Mouse (Mus musculus): ENCODE data around the gene Gng5. TPM values are rescaled to one million over a fixed set of nuclear protein-coding genes. Genes with fewer than 3 reads are reported as not detected.

Gng5 gene
- 1,312 and 1,459 TPM in 2 replicates for polyA plus RNA-seq (2016; fragmentation: Nextera tagmentation; extraction: Ambion mirVana)

- Histone ChIP-seq H3K36me3 (peaks cover 13% of the 10 kb centered on the region), H3K4me3 (peak within 1 kb of the TSS; percentile 78), H3K27me3 (ENCODE audit: insufficient read depth, poor library complexity, severe bottlenecking) (no peaks in the 10 kb centered on the region), H3K4me1 (peaks cover 26% of the 10 kb centered on the region), H3K27ac (peak within 1 kb of the TSS; percentile 99), H3K9me3 (no peaks in the 10 kb centered on the region)
- WGBS, result under 1% methylated on average over 60 of the region's 88 CpGs
- DNase-seq (ENCODE audit: low spot score), result peak; percentile 93
Measured at GRCm38 (mm10) chr3:146499431-146500002, at the start of gene Gng5, which contains the start of gene Spata1. TSS of gene Gng5 (plus strand) at chr3:146499807. TSS of gene Spata1 (minus strand) at chr3:146499753.

- Histone ChIP-seq H3K9me3 (no peaks in the 10 kb centered on the region), H3K4me1 (peaks cover 26% of the 10 kb centered on the region), H3K27me3 (ENCODE audit: insufficient read depth, poor library complexity, severe bottlenecking) (no peaks in the 10 kb centered on the region), H3K4me3 (peak overlapping the region; percentile 72), H3K27ac (peak overlapping the region; percentile 93), H3K36me3 (peaks cover 12% of the 10 kb centered on the region; the same call in 1 of the 2 replicates)
- under 1% methylated on average over 29 of the region's 29 CpGs for WGBS
- DNase-seq (ENCODE audit: low spot score), result peak; percentile 98
Measured at GRCm38 (mm10) chr3:146450371-146450841, 49.2 kb upstream of the Gng5 start.

DNA sequence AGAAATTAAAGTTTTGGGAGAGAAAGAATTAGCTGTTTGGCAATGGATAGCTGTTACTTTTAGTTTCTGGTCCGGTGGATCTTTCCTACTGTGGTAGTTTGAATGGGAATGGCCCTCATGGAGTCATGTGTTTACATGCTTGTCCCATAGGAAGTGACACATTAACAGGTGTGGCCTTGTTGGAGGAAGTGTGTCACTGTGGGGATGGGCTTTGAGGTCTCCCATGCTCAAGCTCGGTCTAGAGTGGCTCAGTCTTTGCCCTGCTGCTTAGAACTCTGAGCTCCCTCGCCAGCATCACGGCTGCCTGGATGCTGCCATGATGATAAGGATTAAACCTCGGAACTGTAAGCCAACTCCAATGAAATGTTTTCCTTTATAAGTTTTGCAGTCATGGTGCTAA lies 48.2 kb upstream of the Gng5 start:
- Histone ChIP-seq H3K27ac (no peak overlapping the region), H3K27me3 (ENCODE audit: insufficient read depth, poor library complexity, severe bottlenecking) (no peaks in the 10 kb centered on the region), H3K36me3 (peaks cover 7% of the 10 kb centered on the region; the same call in 1 of the 2 replicates), H3K4me1 (peaks cover 26% of the 10 kb centered on the region), H3K9me3 (no peaks in the 10 kb centered on the region), H3K4me3 (no peak overlapping the region; the same call in 1 of the 2 replicates)
- DNase-seq (ENCODE audit: low spot score), result no peak
- WGBS, result 89% methylated on average over 5 of the region's 5 CpGs

DNA sequence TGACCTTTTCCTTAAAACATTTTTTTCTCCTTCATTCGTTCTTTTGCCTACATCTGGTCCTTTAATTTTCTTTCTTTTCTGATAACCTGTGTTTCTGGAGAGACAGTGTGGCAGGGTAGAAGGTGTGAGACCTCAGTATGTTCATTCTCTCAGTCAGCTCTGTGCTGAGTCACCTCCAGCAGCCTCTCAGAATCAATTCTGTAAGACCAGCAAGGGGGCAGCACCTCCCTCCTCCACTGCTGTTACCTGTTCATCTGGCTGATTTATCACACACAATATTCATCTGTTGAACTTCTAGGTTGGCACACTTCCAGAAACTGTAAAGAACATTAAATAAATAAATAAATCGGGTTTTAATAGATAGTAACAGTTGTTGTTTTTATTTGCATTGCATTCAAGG lies 36.7 kb upstream of the Gng5 start:
- 48% methylated on average over 2 of the region's 2 CpGs for WGBS

GRCm38 (mm10) chr3:146469226-146469625 lies 30.4 kb upstream of the Gng5 start:
- no peak overlapping the region for H3K27ac ChIP-seq
- no peak overlapping the region for H3K4me3 ChIP-seq
- DNase-seq (ENCODE audit: low spot score), result no peak
- H3K36me3 ChIP-seq, result peaks cover 5% of the 10 kb centered on the region; the same call in 1 of the 2 replicates
- H3K27me3 ChIP-seq (ENCODE audit: insufficient read depth, poor library complexity, severe bottlenecking), result no peaks in the 10 kb centered on the region
- H3K9me3 ChIP-seq, result no peaks in the 10 kb centered on the region
- WGBS, result 75% methylated on average over 2 of the region's 2 CpGs
- H3K4me1 ChIP-seq, result 0 out of 2 replicates have a peak, but pooled peaks cover 3% of the 10 kb centered on the region

More for the DNA sequence above, 36.7 kb upstream of the Gng5 start:
- Histone ChIP-seq H3K4me3 (no peak overlapping the region), H3K36me3 (peaks cover 5% of the 10 kb centered on the region; the same call in 1 of the 2 replicates), H3K9me3 (no peaks in the 10 kb centered on the region), H3K27ac (no peak overlapping the region), H3K27me3 (ENCODE audit: insufficient read depth, poor library complexity, severe bottlenecking) (no peaks in the 10 kb centered on the region), H3K4me1 (no peaks in the 10 kb centered on the region)
- no peak for DNase-seq (ENCODE audit: low spot score)

GRCm38 (mm10) chr3:146472657-146473056 lies 26.9 kb upstream of the Gng5 start:
- H3K9me3 ChIP-seq, result no peaks in the 10 kb centered on the region
- no peak for DNase-seq (ENCODE audit: low spot score)
- 67% methylated on average over 4 of the region's 4 CpGs for WGBS
- no peaks in the 10 kb centered on the region for H3K36me3 ChIP-seq
- H3K27me3 ChIP-seq (ENCODE audit: insufficient read depth, poor library complexity, severe bottlenecking), result no peaks in the 10 kb centered on the region
- H3K4me3 ChIP-seq, result no peak overlapping the region
- no peak overlapping the region for H3K27ac ChIP-seq
- H3K4me1 ChIP-seq, result 0 out of 2 replicates have a peak, but pooled peaks cover 3% of the 10 kb centered on the region

DNA sequence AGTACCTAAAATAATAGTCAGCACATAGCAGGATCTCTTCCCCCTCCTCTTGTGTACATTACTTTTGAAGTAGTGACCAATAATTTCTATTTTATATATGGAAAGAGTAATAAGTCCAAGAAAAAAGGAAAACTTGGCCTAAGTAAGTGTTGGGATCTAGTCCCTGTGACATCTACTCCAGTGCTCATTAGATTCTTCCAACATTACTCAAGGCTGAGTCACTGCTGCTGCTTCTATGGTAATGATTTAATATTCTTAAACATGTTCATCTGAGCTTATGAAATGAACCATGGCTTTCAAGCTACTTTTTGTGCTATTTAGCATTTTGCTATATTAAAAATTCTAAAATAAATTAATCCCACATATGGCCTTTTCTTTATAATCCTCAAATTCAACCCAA lies 25.9 kb upstream of the Gng5 start:
- H3K9me3 ChIP-seq, result no peaks in the 10 kb centered on the region
- H3K27me3 ChIP-seq (ENCODE audit: insufficient read depth, poor library complexity, severe bottlenecking), result no peaks in the 10 kb centered on the region
- 0 out of 2 replicates have a peak, but pooled peaks cover 3% of the 10 kb centered on the region for H3K4me1 ChIP-seq
- no peak overlapping the region for H3K4me3 ChIP-seq
- no peaks in the 10 kb centered on the region for H3K36me3 ChIP-seq
- DNase-seq (ENCODE audit: low spot score), result no peak
- no peak overlapping the region for H3K27ac ChIP-seq

- Histone ChIP-seq H3K9me3 (no peaks in the 10 kb centered on the region), H3K4me1 (0 out of 2 replicates have a peak, but pooled peaks cover 3% of the 10 kb centered on the region), H3K27ac (no peak overlapping the region), H3K27me3 (ENCODE audit: insufficient read depth, poor library complexity, severe bottlenecking) (no peaks in the 10 kb centered on the region), H3K4me3 (no peak overlapping the region), H3K36me3 (no peaks in the 10 kb centered on the region)
- no peak for DNase-seq (ENCODE audit: low spot score)
- WGBS, result 88% methylated on average over 3 of the region's 3 CpGs
Measured at GRCm38 (mm10) chr3:146474428-146474827, 25.2 kb upstream of the Gng5 start.

GRCm38 (mm10) chr3:146482044-146482443 lies 17.6 kb upstream of the Gng5 start:
- 67% methylated on average over 2 of the region's 2 CpGs for WGBS
- Histone ChIP-seq H3K27me3 (ENCODE audit: insufficient read depth, poor library complexity, severe bottlenecking) (no peaks in the 10 kb centered on the region), H3K27ac (no peak overlapping the region), H3K4me1 (no peaks in the 10 kb centered on the region), H3K36me3 (peaks cover 5% of the 10 kb centered on the region; the same call in 1 of the 2 replicates), H3K9me3 (no peaks in the 10 kb centered on the region), H3K4me3 (no peak overlapping the region)
- no peak for DNase-seq (ENCODE audit: low spot score)

DNA sequence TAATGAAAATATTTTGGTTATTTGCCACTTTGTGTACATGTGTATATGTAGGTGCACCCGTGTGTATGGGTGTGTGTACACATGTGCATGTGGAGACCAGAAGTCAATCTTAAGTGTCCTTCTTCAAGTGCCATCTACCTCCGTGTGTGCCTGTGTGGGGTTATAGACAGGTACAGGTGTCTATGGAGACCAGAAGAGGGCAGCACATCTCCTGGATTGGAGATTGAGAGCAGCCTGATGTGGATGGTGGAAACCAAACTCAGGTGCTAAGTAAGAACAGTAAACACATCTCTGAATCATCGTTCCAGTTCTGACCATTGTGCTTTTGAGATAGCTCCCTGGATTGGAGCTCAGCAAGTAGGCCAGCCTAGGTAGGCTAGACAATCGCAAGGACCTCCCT lies 13.1 kb upstream of the Gng5 start:
- no peak for DNase-seq (ENCODE audit: low spot score)
- 79% methylated on average over 4 of the region's 4 CpGs for WGBS

GRCm38 (mm10) chr3:146494941-146495340 lies 4.7 kb upstream of the Gng5 start:
- Histone ChIP-seq H3K27ac (no peak overlapping the region), H3K27me3 (ENCODE audit: insufficient read depth, poor library complexity, severe bottlenecking) (no peaks in the 10 kb centered on the region), H3K36me3 (no peaks in the 10 kb centered on the region), H3K4me1 (no peaks in the 10 kb centered on the region), H3K9me3 (no peaks in the 10 kb centered on the region), H3K4me3 (no peak overlapping the region)
- no peak for DNase-seq (ENCODE audit: low spot score)
- WGBS, result 85% methylated on average over 8 of the region's 8 CpGs

More for the DNA sequence above, 13.1 kb upstream of the Gng5 start:
- peaks cover 5% of the 10 kb centered on the region; the same call in 1 of the 2 replicates for H3K36me3 ChIP-seq
- no peak overlapping the region for H3K4me3 ChIP-seq
- no peak overlapping the region for H3K27ac ChIP-seq
- no peaks in the 10 kb centered on the region for H3K9me3 ChIP-seq
- no peaks in the 10 kb centered on the region for H3K27me3 ChIP-seq (ENCODE audit: insufficient read depth, poor library complexity, severe bottlenecking)
- no peaks in the 10 kb centered on the region for H3K4me1 ChIP-seq

DNA sequence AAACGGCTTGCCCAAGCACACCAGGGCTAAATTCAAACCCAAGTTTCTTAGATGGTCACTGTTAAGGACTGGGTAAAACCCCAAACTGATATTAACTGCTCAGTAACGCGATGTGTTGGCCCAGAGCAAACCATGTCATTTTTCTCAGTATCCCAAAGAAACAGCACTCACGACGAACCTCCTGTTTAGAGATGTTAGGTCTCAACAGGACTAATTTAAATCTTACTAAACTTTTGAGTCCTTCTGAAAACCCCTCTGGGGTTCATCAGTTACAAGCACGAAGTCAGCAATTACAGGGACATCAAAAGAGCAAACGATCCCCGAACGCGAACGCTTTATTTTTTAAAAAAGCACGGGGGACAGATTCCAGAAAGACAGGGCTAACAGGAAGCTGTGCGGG lies 618 bp upstream of the Gng5 start:
- H3K9me3 ChIP-seq, result no peaks in the 10 kb centered on the region
- H3K36me3 ChIP-seq, result peaks cover 12% of the 10 kb centered on the region
- peaks cover 26% of the 10 kb centered on the region for H3K4me1 ChIP-seq
- peak overlapping the region; percentile 78 for H3K4me3 ChIP-seq
- 3% methylated on average over 13 of the region's 13 CpGs for WGBS
- H3K27me3 ChIP-seq (ENCODE audit: insufficient read depth, poor library complexity, severe bottlenecking), result no peaks in the 10 kb centered on the region
- H3K27ac ChIP-seq, result peak overlapping the region; percentile 99
- no peak for DNase-seq (ENCODE audit: low spot score)

DNA sequence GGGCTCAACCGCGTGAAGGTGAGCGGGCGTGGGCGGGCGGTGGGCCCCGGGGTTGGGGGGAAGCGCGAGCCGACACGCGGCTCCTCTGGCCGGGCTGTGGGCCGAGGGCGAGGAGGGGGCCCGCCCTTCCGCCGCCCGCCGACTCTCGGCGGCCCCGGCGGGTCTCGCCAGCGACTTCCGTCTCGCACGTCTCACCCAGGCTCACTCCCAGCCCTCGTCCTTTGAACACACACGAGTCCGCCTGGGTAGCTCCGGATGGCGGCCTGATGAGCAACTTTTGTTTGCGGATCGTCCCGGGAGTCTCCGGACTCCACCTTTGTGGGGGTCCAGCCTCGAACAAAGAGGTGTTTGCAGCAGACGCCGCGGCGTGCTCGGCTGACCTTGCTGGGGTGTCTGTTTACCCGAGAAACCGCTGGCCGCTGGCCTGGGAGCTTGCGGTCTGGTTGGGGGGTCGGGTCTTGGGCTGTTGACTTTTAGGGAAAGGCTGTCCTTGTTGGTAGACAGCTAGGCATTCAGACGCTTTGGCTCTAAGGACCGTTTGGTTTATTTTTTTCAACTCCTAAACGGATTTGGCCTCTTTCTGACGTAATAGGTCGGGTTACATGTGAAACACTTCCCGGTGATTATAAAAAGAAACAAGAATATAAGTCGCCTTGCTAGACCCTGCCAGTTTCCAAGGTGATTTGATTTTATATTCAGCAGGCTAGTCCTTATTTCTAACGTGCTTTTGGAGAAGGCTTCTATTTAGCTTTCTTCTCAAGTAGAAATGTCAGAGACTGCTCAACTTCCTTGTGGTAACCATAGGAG lies 599 bp downstream of the Gng5 start:
- Histone ChIP-seq H3K27ac (peak overlapping the region; percentile 99), H3K27me3 (ENCODE audit: insufficient read depth, poor library complexity, severe bottlenecking) (no peaks in the 10 kb centered on the region), H3K4me3 (peak overlapping the region; percentile 78), H3K36me3 (peaks cover 17% of the 10 kb centered on the region), H3K9me3 (no peaks in the 10 kb centered on the region), H3K4me1 (peaks cover 26% of the 10 kb centered on the region)
- under 1% methylated on average over 51 of the region's 57 CpGs for WGBS
- DNase-seq (ENCODE audit: low spot score), result peak; percentile 89

Measured in heart, embryonic 10.5 days (tissue).